Mouse (Mus musculus) frontal cortex, adult (tissue): ENCODE measurements around the gene Cox4i2.
A peak's percentile ranks its signal among the peaks of the same experiment; 100 is the strongest.

Source experiments
- ATAC-seq: cut with Nextera tagmentation; 2 replicates; pipeline ENCODE4 v1.9.2; 2017; ENCODE audit warnings: mild to moderate bottlenecking, moderate library complexity, mixed read lengths; ENCODE audit not compliant: low TSS enrichment

Cox4i2 gene

DNA sequence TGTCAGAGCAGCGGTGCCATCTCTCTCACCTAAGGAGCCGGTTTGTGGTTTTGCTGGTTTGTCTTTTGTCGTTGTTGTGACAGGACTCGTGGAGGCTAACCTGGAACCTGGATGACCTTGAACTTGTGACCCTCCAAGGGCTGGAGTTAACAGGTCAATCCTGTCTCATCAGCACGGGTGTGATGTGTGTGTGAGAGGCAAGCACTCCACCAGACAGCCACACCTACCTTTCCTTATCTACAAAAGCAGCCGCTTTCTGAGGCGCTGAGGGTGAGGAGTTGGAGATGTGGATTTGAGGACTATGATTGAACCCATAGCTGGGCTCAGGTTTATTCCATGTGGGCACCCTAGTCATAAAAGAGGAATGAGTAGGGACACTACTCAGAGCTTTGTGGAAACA is 15.7 kb downstream of the Cox4i2 start:
- ATAC-seq = no peak

DNA sequence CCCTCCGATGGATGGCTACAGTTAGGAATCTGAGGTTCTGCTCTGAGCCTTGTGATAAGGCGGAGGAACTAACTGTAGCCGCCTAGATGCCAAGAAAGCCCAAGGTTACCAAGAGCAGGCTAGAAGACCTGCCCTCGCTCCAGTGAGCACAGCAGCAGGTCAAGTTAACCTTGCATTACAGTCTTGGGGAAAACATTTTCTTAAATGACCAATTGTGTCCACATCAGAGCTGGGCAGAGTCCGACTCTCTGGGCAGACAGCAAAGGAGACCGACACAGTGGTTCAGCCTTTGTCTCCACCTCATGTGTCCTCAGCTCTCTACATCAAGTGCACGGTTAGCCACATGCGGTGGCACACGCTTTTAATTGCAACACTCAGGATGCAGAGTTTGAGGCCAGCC is 17.6 kb downstream of the Cox4i2 start:
- ATAC-seq = no peak

DNA sequence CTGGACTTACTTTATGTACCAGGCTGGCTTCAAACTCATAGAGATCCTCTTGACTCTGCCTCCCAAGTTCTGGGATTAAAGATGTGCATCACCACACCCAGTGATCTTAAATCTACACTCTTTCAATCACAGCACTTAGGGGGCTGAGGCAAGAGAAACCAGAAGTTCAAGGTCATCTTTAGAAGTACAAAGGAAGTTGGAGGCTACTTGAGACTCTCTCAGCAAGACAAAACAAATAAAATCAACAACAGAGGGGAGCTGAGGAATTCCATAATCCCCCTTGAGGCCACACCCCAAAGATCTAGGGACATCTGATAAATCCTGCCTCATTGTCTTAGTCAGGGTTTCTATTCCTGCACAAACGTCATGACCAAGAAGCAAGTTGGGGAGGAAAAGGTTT is 18.3 kb downstream of the Cox4i2 start:
- no peak for ATAC-seq

GRCm38 (mm10) chr2:152775357-152775756 is 21.4 kb downstream of the Cox4i2 start:
- no peak for ATAC-seq

DNA sequence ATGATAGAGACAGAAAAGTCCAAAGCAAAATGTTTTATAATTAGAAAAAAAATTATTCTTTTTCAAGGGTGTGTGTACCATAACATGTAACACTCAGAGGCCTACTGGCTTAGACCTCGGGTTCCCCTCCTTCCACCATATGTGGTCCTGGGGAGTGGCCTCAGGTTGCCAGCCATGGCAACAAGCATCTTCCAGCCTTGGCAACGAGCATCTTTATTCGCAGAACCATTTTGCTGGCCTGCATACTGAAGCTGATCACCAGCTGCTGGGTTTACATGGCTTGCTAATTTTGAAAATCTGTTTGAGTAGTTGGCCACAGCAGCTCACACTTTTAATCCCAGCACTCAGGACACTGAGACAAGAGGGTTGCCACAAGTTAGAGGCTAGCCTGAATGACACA is 22.0 kb downstream of the Cox4i2 start:
- peak; percentile 35 for ATAC-seq

DNA sequence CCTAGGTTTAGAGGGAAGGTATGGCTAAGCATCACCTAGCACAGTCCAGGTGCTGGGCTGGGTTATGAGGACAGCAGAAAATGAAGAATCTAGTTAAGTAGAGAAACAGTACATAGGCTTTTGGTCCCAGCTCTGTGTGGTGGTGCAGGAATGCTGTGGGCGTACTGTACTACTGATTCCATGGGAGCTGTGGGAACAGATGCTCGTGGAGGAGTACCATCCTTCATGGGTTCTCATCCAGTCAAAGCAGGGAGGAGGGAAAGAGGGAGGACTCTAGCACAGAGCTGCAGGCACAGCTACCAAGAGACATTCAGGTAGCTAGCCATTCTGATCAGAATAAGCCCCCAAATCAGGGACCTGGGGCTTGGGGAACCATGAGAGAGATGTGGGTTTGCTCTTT is 22.5 kb downstream of the Cox4i2 start:
- ATAC-seq = peak; percentile 96

DNA sequence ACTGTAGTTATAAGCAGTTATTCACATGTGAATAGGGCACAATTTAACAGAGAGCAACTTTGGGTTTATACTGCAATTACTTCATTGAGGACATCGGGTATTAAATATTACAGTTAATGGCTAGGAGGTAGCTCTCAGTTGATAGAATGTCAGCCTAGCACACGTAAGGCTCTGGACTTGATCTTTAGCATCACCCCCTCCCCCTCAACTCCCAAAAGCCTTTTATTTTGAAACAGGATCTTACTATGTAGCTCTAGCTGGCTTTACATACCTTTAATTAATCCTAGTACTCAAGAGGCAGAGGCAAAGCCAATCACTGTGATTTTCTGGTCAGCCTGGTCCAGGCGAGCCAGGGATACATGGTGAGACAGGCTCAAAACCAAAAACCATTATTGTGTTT is 23.1 kb downstream of the Cox4i2 start:
- ATAC-seq = no peak

- no peak for ATAC-seq
These were observed 26.5 kb downstream of the Cox4i2 start for GRCm38 (mm10) chr2:152780466-152780865.

DNA sequence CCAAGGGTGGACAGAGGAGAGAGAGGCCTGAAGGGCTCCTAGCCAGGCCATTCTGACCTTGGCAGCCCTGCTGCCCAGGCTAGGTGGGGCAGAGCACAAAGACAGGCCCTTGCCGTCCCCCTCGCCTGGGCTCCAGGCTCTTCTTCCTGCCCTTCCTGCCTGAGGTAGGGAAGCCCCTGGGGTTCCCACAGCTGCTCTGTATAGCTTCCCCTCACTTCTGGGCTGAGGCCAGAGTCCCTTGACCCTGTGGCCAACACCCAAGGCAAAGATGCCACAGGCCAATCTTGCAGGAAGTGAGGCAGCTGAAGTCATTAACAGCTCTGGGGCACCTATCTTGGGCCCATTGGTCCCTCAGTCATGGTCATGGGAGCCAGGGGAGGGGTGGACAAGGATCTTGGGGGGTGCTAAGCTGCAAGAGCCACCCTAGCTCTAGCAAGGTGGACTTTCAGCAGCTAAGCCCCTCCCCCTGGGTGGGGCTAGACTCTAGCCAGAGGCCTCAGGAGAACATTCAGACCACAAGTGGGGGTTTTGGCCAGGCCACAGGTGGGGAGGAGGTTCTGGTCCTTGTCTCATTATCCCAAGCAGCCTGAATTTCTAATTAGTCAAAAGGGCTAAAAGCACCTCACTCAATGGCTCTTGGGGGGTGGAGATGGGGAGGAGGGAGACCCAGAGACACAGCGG is 27.2 kb downstream of the Cox4i2 start:
- ATAC-seq = no peak

DNA sequence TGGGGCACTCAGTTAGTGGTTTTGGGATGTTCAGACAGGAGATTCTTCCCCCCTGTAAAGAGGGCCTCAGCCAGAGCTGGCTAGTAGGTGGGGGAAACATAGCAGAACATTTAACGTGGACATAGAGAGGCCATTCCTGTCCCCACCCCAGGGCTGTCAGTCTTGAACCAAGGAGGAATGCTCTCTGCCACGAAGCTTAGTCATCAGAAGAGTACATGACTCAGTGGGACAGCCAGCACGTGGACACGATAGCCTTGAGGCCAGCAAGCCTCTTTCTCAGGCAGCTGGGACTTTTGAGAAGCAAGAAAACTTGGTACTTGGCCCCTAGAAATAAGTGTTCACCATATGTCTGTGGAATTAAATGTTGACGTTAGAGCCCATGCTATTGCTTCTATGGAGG is 28.7 kb downstream of the Cox4i2 start:
- no peak for ATAC-seq

DNA sequence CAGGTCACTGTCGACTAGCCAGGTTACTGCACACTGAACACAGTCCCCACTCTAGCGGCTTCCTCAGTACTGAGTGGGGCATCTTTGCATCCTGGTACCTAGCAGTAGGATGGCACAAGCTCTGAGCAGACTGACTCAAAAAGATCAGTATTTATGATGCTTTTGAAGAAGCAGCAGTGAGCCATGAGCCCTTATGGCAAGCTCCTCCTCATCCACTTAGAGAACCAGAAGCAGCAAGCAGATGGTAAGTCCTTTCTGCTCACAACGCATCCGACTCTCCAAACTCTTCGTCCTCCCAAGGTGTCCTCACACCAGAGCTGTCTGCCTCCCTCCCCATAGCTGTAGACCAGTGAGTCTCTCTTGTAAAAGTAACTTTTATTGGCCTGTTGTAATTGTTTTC is 29.3 kb downstream of the Cox4i2 start:
- ATAC-seq = peak; percentile 20; the same call in 1 of the 2 replicates

GRCm38 (mm10) chr2:152784640-152785039 is 30.7 kb downstream of the Cox4i2 start:
- no peak for ATAC-seq

DNA sequence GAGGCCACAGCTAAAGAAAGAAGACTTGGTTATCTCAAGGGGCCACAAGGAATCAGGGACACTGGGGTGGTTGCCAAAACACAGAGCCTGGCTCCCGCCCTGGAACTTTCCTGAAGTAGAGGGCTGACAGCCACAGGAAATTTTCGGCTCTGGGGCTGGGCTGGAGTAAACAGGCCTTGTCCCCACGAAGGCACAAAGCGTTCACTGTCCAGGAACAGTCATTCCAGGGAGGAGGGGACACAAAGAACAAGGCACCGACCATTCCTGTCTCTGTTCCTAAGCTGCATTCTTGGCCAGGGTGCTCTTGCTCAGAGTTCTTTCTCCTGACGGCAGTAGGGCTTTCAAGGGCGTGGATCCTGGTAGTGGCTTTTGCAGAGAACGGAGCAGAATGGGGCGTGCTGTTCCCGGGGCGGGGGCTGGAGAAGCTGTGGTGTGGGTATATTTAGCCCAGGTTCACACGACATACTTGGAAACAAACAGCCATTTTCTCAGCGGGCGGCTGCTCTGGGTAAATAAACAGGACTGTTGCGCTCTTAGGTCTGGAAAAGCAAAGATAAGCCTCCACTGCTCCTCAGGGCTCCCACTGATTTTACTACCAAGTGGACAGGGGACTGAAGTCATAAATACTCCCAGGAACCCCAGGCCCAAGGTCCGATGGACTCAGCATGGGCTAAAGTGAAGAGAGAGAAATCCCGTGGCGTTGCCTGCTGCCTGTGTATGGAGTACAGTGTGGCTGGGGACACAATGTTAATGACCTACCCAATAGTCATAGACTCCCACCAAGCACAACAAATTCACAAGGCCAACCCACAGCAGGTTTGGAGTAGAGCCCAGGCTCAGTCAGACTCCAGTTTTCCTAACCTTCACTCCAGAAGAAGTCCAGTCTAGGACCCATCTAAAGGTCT is 31.7 kb downstream of the Cox4i2 start:
- peak; percentile 58 for ATAC-seq

- ATAC-seq = no peak
These were observed 33.2 kb downstream of the Cox4i2 start for GRCm38 (mm10) chr2:152787136-152787535.

GRCm38 (mm10) chr2:152787543-152787942 is 33.6 kb downstream of the Cox4i2 start:
- no peak for ATAC-seq

DNA sequence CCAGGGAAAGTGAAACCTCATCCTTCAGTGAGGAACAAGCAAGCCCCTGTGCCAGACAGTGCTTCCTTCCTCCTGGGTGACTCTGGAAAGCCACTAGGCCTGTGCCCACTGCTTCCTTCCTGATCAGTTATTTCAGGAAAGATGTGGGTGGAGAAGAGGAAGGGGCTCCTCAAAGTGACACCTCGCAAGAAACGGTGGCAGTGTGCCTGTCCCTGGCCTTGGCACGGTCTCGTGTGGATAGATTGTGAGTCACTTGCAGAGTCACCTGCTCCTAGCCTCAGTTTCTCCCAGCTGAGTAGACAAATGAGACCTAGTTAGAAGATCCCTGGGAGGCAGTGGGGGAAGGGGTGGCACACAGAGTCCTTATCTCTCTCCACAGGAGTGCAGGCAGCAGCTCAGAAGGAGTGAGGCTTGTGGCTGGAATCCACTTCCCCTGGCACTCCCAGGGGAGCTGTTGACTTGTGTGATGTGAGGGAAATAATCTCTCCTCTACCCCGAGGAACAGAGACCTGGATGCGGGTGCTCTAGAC is 35.0 kb downstream of the Cox4i2 start:
- peak; percentile 17 for ATAC-seq

- no peak for ATAC-seq
These were observed 35.6 kb downstream of the Cox4i2 start for GRCm38 (mm10) chr2:152789591-152789999.

DNA sequence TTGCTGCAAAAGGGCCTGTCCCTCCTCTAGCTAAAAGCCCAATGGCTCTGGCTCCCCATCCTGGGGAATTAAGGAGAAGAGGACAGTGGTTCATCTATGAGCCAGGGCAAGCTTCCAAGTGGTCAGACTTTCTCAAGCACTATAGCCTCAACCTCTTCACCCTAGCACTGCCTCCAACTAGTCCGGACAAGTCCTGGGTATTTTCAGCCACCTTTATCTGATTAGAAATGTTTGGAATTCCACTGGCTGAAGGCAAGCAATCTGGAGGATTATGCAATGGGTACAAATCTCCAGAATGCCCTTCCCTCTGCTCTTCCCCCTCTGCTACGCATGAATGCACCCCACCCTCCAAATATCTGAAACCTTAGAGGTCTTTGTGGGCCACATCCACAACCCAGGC is 38.5 kb downstream of the Cox4i2 start:
- no peak for ATAC-seq

- ATAC-seq = peak; percentile 69
These were observed 39.4 kb downstream of the Cox4i2 start for GRCm38 (mm10) chr2:152793381-152793780.

DNA sequence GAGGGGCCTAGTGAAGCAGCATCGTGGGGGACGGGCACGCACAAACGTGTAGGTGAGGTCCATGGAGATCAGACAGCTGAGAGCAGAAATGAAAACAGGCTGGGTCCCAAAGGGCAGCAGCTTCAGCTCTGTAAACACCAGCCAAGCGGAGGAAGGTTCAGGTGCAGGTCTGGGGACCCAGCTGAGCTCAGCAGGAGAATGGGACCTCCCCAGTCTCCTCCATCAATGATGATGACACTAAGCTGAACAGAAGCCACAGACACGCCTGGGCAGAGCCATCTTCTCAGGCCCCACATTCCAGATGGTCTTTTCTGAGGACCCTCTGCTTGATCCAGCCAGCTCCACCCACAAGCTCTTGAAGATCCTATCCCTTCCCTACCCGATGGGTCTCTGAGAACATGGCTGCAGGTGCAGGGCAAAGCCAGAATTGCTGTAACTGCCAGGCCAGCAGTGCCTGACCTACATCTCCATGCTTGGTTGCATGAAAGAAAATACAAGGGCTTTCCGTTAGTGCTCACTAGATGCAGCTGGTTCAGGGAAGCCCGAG is 40.4 kb downstream of the Cox4i2 start:
- no peak for ATAC-seq

DNA sequence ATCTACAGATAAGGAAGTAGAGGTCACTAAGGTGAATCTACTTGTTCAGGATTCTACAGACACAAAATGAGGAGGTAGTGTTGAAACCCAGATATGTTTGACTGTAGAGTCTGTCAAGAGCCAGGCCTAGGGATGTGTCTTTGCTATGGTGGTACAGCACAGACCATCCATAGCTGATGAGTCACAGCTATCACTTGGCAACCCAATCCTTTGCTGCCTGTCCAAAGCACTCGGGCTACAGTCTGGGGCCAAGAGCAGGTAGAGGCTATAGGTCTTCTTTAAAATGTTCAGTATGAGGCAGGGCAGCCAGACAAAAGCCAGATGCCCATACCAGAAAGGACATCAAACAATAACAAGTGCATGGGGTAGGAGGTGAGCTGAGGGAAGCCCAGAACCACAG is 43.6 kb downstream of the Cox4i2 start:
- no peak for ATAC-seq

DNA sequence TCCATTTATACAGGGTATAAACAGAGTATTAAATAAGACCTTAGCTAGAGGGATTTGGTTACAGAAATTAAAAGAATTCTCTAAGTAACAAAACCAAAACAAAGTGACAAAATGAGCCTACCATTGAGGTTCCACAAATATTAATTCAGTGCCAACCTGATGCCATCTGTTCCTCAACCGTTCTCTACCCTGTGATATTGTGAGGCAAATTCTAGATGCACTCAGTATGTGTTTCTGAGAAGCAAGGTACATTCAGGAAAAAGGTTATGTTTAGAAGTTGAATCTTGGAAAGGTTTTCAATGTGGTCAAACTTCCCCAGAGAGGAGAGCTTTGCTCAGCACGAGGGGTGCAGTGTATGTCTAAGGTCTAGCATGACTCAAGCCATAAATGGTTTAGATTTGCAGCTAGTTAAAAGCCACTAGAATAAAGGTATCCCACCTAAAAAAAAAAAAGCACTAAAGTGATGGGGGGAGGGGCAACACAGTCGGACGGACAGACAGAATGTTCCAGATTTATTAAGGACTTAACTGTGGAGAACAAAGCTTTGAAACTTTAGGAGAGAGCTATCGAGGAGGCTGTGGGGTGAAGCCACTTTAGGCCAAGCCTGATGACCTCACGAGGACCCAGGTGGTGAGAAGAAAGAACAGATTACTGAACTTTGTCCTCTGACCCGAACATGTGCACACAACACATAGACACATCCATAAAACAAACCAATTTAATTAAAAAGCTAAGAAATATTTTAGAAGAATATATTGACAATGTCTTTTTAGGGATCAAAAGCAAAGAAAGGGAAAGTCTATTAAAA is 46.2 kb downstream of the Cox4i2 start:
- no peak for ATAC-seq
